23 mouse cellular contexts compared by ENCODE assay signal in the genomic region with DNA sequence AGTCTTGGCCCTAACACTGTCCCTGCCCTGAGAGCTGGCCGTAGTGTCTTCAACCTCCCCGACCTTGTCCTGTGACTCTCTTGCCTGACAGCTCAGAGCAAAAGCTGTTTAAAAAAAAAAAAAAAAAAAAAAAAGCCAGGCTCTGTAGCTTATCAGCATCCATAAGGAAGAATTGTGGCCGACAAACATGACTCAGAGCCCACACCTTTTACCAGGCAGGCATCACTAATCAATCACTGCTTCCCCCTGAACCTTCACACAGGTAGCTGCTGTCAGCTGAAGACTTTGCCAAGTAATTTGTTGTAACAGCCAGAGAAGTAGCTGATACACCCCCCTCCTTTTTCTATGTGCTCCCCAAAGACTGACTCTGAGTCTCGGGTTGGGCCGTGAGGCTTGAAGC.
DNase-seq lines count a peak whose midpoint lies in the region; ATAC-seq and TF ChIP-seq lines count a peak whose summit lies in the region.
"Had no signal": no experiment of that assay in that cellular context is flagged by ENCODE, and none has a peak within 500 bp of the region (broad histone marks: within the 10 kb centered on the region; RNA-seq: fewer than 3 reads in every experiment).

No protein-coding gene starts in this region.

- no peaks in the 10 kb centered on the region for H3K9me3 ChIP-seq in intestine, embryonic 15.5 days
- no peaks in the 10 kb centered on the region for H3K9me3 ChIP-seq in intestine, postnatal 0 days (ENCODE audit: control insufficient read depth)
- no peaks in the 10 kb centered on the region for H3K9me3 ChIP-seq in stomach, postnatal 0 days (ENCODE audit: control insufficient read depth, low read length)
- H3K9me3 ChIP-seq in kidney, embryonic 14.5 days (ENCODE audit: control insufficient read depth, low read length) = no peaks in the 10 kb centered on the region
- H3K9me3 ChIP-seq in neural tube, embryonic 15.5 days (replicated peaks) = no peaks in the 10 kb centered on the region
- H3K9me3 ChIP-seq: embryonic facial prominence, embryonic 10.5 days; embryonic facial prominence, embryonic 12.5 days; forebrain, embryonic 13.5 days; forebrain, embryonic 15.5 days had no signal

- DNase-seq in MN1 (ENCODE audit: low spot score) = peak; percentile 34
- DNase-seq in stomach, postnatal 0 days (ENCODE audit: low spot score) = peak; percentile 68
- no peak for DNase-seq in spleen, postnatal 36 days (ENCODE audit: low spot score in 2 of 2)
- DNase-seq: adrenal gland, adult 8-10 months; adrenal gland, postnatal 14 days; adrenal gland, postnatal 36 days; cerebellum, adult 11-12 months; cerebellum, adult 8-10 months; cerebellum, adult 9-11 months; cerebellum, postnatal 14 days; cerebellum, postnatal 36 days; embryo, embryonic 11 days; forebrain, postnatal 0 days had no signal

- H3K4me2 ChIP-seq in intestine, embryonic 15.5 days (replicated peaks) = no peak overlapping the region
- H3K4me2 ChIP-seq in intestine, postnatal 0 days (replicated peaks; ENCODE audit: low read depth) = no peak overlapping the region
- no peak overlapping the region for H3K4me2 ChIP-seq in stomach, postnatal 0 days (replicated peaks; ENCODE audit: low read depth)
- no peak overlapping the region for H3K4me2 ChIP-seq in kidney, embryonic 14.5 days (replicated peaks; ENCODE audit: low read depth, low read length)
- H3K4me2 ChIP-seq in neural tube, embryonic 15.5 days = no peak overlapping the region
- H3K4me2 ChIP-seq: embryonic facial prominence, embryonic 12.5 days; forebrain, embryonic 13.5 days; forebrain, embryonic 15.5 days had no signal

- WGBS in intestine, embryonic 15.5 days = 82% methylated on average over 5 of the region's 5 CpGs
- 43% methylated on average over 5 of the region's 5 CpGs for WGBS in intestine, postnatal 0 days
- WGBS in stomach, postnatal 0 days = 72% methylated on average over 5 of the region's 5 CpGs
- WGBS in kidney, embryonic 14.5 days = 87% methylated on average over 5 of the region's 5 CpGs
- WGBS in neural tube, embryonic 15.5 days = 90% methylated on average over 5 of the region's 5 CpGs

- H3K4me1 ChIP-seq in intestine, embryonic 15.5 days (replicated peaks) = peaks cover 20% of the 10 kb centered on the region; the same call in 1 of the 2 replicates
- H3K4me1 ChIP-seq in intestine, postnatal 0 days (replicated peaks; ENCODE audit: control insufficient read depth, insufficient read depth, low read length) = peaks cover 5% of the 10 kb centered on the region; the same call in 1 of the 2 replicates
- H3K4me1 ChIP-seq in stomach, postnatal 0 days (replicated peaks; ENCODE audit: control insufficient read depth, insufficient read depth) = no peaks in the 10 kb centered on the region
- H3K4me1 ChIP-seq in kidney, embryonic 14.5 days (ENCODE audit: control insufficient read depth, insufficient read depth, low read length) = peaks cover 5% of the 10 kb centered on the region; the same call in 1 of the 2 replicates
- H3K4me1 ChIP-seq in neural tube, embryonic 15.5 days = peaks cover 6% of the 10 kb centered on the region; the same call in 1 of the 2 replicates
- H3K4me1 ChIP-seq: embryonic facial prominence, embryonic 12.5 days; forebrain, embryonic 13.5 days; forebrain, embryonic 15.5 days had no signal

- H3K36me3 ChIP-seq in intestine, embryonic 15.5 days = no peaks in the 10 kb centered on the region
- H3K36me3 ChIP-seq in intestine, postnatal 0 days (ENCODE audit: control insufficient read depth, insufficient read depth) = peaks cover 2% of the 10 kb centered on the region; the same call in 1 of the 2 replicates
- no peaks in the 10 kb centered on the region for H3K36me3 ChIP-seq in stomach, postnatal 0 days (ENCODE audit: control insufficient read depth, insufficient read depth, low read length)
- 0 out of 2 replicates have a peak, but pooled peaks cover 2% of the 10 kb centered on the region for H3K36me3 ChIP-seq in kidney, embryonic 14.5 days (ENCODE audit: control insufficient read depth, insufficient read depth, low read length)
- H3K36me3 ChIP-seq in neural tube, embryonic 15.5 days = no peaks in the 10 kb centered on the region; the same call in 1 of the 2 replicates

- no peak overlapping the region for H3K4me3 ChIP-seq in intestine, embryonic 15.5 days (replicated peaks)
- no peak overlapping the region for H3K4me3 ChIP-seq in intestine, postnatal 0 days (ENCODE audit: low read depth, low read length)
- H3K4me3 ChIP-seq in stomach, postnatal 0 days (ENCODE audit: low read depth, low read length) = no peak overlapping the region
- no peak overlapping the region for H3K4me3 ChIP-seq in kidney, embryonic 14.5 days (ENCODE audit: low read length)
- no peak overlapping the region for H3K4me3 ChIP-seq in neural tube, embryonic 15.5 days (replicated peaks)
- H3K4me3 ChIP-seq: embryonic facial prominence, embryonic 10.5 days; embryonic facial prominence, embryonic 12.5 days; forebrain, embryonic 13.5 days; forebrain, embryonic 15.5 days had no signal

- ATAC-seq in intestine, embryonic 15.5 days = peak; percentile 26; the same call in 1 of the 2 replicates
- peak; percentile 44 for ATAC-seq in intestine, postnatal 0 days
- ATAC-seq in stomach, postnatal 0 days (ENCODE audit: low FRiP score, low TSS enrichment) = peak; percentile 52
- no peak for ATAC-seq in kidney, embryonic 14.5 days (ENCODE audit: low FRiP score, low TSS enrichment)
- ATAC-seq in neural tube, embryonic 15.5 days (ENCODE audit: low FRiP score) = no peak
- ATAC-seq: activated CD4-positive, CD25-positive, alpha-beta regulatory T cell, adult 4 months; forebrain, embryonic 13.5 days; forebrain, embryonic 15.5 days; forebrain, postnatal 0 days; Patski had no signal

- no peaks in the 10 kb centered on the region for H3K27me3 ChIP-seq in intestine, embryonic 15.5 days (replicated peaks)
- H3K27me3 ChIP-seq in intestine, postnatal 0 days (replicated peaks; ENCODE audit: control insufficient read depth, insufficient read depth, low read length) = no peaks in the 10 kb centered on the region
- H3K27me3 ChIP-seq in stomach, postnatal 0 days (ENCODE audit: control insufficient read depth, insufficient read depth, low read length) = no peaks in the 10 kb centered on the region
- H3K27me3 ChIP-seq in kidney, embryonic 14.5 days (ENCODE audit: control insufficient read depth, insufficient read depth, low read length) = no peaks in the 10 kb centered on the region
- no peaks in the 10 kb centered on the region for H3K27me3 ChIP-seq in neural tube, embryonic 15.5 days (replicated peaks)
- H3K27me3 ChIP-seq: embryonic facial prominence, embryonic 12.5 days; forebrain, embryonic 13.5 days; forebrain, embryonic 15.5 days; Patski had no signal

- no peak for TF ChIP-seq EP300 in stomach, postnatal 0 days (optimal IDR thresholded peaks at IDR 0.05)

- H3K27ac ChIP-seq in intestine, embryonic 15.5 days = 0 out of 2 replicates have a peak overlapping the region, but pooled peaks have one; percentile 22
- H3K27ac ChIP-seq in intestine, postnatal 0 days (ENCODE audit: low read depth, low read length) = 0 out of 2 replicates have a peak overlapping the region, but pooled peaks have one; percentile 35
- H3K27ac ChIP-seq in stomach, postnatal 0 days (replicated peaks) = peak overlapping the region; percentile 85
- H3K27ac ChIP-seq in kidney, embryonic 14.5 days (ENCODE audit: low read depth, low read length) = no peak overlapping the region
- no peak overlapping the region for H3K27ac ChIP-seq in neural tube, embryonic 15.5 days (replicated peaks)
- H3K27ac ChIP-seq: embryonic facial prominence, embryonic 12.5 days; forebrain, embryonic 13.5 days; forebrain, embryonic 15.5 days had no signal

- TF ChIP-seq CTCF in intestine, postnatal 0 days (IDR thresholded peaks at IDR 0.05; ENCODE audit: low read depth) = no peak
- TF ChIP-seq CTCF in stomach, postnatal 0 days (IDR thresholded peaks at IDR 0.05; ENCODE audit: low read depth) = no peak

- no peak overlapping the region for H3K9ac ChIP-seq in intestine, embryonic 15.5 days
- H3K9ac ChIP-seq in intestine, postnatal 0 days (ENCODE audit: low read depth, low read length) = no peak overlapping the region
- H3K9ac ChIP-seq in stomach, postnatal 0 days (ENCODE audit: low read length) = no peak overlapping the region
- H3K9ac ChIP-seq in kidney, embryonic 14.5 days (ENCODE audit: low read depth, low read length) = no peak overlapping the region
- H3K9ac ChIP-seq in neural tube, embryonic 15.5 days (replicated peaks) = no peak overlapping the region
- H3K9ac ChIP-seq: embryonic facial prominence, embryonic 12.5 days; forebrain, embryonic 13.5 days; forebrain, embryonic 15.5 days; forebrain, postnatal 0 days had no signal

Comparison
In these comparisons a context has a peak if more than half of its experiments do, and no peak if none do; other contexts are left out.
1. DNase-seq: peak in MN1 (single experiment) and stomach, postnatal 0 days (single experiment); none in spleen, postnatal 36 days (0 of 2).
2. ATAC-seq: peak in intestine, embryonic 15.5 days (single experiment), intestine, postnatal 0 days (single experiment) and stomach, postnatal 0 days (single experiment); none in kidney, embryonic 14.5 days (single experiment) and neural tube, embryonic 15.5 days (single experiment).
3. H3K27ac ChIP-seq: peak in intestine, embryonic 15.5 days (single experiment), intestine, postnatal 0 days (single experiment) and stomach, postnatal 0 days (single experiment); none in kidney, embryonic 14.5 days (single experiment) and neural tube, embryonic 15.5 days (single experiment).